Mouse (Mus musculus): ENCODE results near the gene Tmem45a. TPM values are rescaled to one million over a fixed set of nuclear protein-coding genes. Genes with fewer than 3 reads are reported as not detected.
A peak's percentile ranks its signal among the peaks of the same experiment; 100 is the strongest.

Tmem45a gene
- polyA plus RNA-seq, 1 experiment from 2014 or later = 0.89 TPM

- Histone ChIP-seq H3K4me3 (ENCODE audit: low read depth, low read length) (no peak overlapping the region), H3K4me1 (ENCODE audit: control insufficient read depth, low read depth, low read length) (no peaks in the 10 kb centered on the region), H3K9me3 (replicated peaks; ENCODE audit: control insufficient read depth, low read length) (no peaks in the 10 kb centered on the region), H3K27me3 (ENCODE audit: control insufficient read depth, insufficient read depth, low read depth, low read length) (no peaks in the 10 kb centered on the region), H3K36me3 (ENCODE audit: control insufficient read depth, insufficient read depth) (no peaks in the 10 kb centered on the region), H3K9ac (ENCODE audit: low read depth, low read length) (no peak overlapping the region), H3K4me2 (ENCODE audit: low read depth, low read length) (no peak overlapping the region), H3K27ac (ENCODE audit: low read length) (no peak overlapping the region)
- ATAC-seq (ENCODE audit: low read depth) = no peak
- WGBS (ENCODE audit: insufficient replicate concordance) = 25% methylated on average over 2 of the region's 2 CpGs
Measured at GRCm38 (mm10) chr16:56873410-56873809, 12.6 kb downstream of the Tmem45a start.

GRCm38 (mm10) chr16:56870458-56870857 is 15.5 kb downstream of the Tmem45a start:
- Histone ChIP-seq H3K9me3 (replicated peaks; ENCODE audit: control insufficient read depth, low read length) (no peaks in the 10 kb centered on the region), H3K36me3 (ENCODE audit: control insufficient read depth, insufficient read depth) (no peaks in the 10 kb centered on the region), H3K27ac (ENCODE audit: low read length) (no peak overlapping the region), H3K9ac (ENCODE audit: low read depth, low read length) (no peak overlapping the region), H3K4me1 (ENCODE audit: control insufficient read depth, low read depth, low read length) (no peaks in the 10 kb centered on the region), H3K4me2 (ENCODE audit: low read depth, low read length) (no peak overlapping the region), H3K27me3 (ENCODE audit: control insufficient read depth, insufficient read depth, low read depth, low read length) (no peaks in the 10 kb centered on the region), H3K4me3 (ENCODE audit: low read depth, low read length) (no peak overlapping the region)
- WGBS (ENCODE audit: insufficient replicate concordance) = 56% methylated on average over 3 of the region's 3 CpGs
- no peak for ATAC-seq (ENCODE audit: low read depth)

GRCm38 (mm10) chr16:56868361-56868760 is 17.6 kb downstream of the Tmem45a start:
- no peaks in the 10 kb centered on the region for H3K36me3 ChIP-seq (ENCODE audit: control insufficient read depth, insufficient read depth)
- H3K4me1 ChIP-seq (ENCODE audit: control insufficient read depth, low read depth, low read length) = no peaks in the 10 kb centered on the region
- WGBS (ENCODE audit: insufficient replicate concordance) = 54% methylated on average over 5 of the region's 5 CpGs
- ATAC-seq (ENCODE audit: low read depth) = no peak
- H3K9ac ChIP-seq (ENCODE audit: low read depth, low read length) = no peak overlapping the region
- H3K27me3 ChIP-seq (ENCODE audit: control insufficient read depth, insufficient read depth, low read depth, low read length) = no peaks in the 10 kb centered on the region
- H3K4me2 ChIP-seq (ENCODE audit: low read depth, low read length) = no peak overlapping the region
- no peak overlapping the region for H3K4me3 ChIP-seq (ENCODE audit: low read depth, low read length)
- H3K27ac ChIP-seq (ENCODE audit: low read length) = no peak overlapping the region
- H3K9me3 ChIP-seq (replicated peaks; ENCODE audit: control insufficient read depth, low read length) = no peaks in the 10 kb centered on the region

DNA sequence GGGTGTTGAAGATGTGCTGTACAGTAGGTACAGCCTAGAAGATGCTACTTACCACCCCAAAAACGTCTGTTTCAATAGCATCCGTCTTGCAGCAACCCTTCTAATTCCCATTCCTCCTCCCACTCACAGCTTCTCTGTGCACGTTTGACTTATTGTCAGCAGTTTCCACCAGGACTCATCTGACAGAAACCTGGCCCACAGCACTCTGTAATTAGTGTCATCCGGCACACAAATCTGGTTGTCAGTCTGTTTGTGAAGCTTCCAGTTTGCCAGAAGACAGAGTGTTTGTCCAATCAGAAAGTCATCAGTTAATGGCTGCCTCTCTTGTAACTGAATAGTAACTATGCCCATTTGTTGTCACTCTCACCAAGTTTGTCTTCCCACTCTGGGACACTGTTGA is 18.4 kb downstream of the Tmem45a start:
- 59% methylated on average over 4 of the region's 4 CpGs for WGBS (ENCODE audit: insufficient replicate concordance)
- Histone ChIP-seq H3K36me3 (ENCODE audit: control insufficient read depth, insufficient read depth) (no peaks in the 10 kb centered on the region), H3K9ac (ENCODE audit: low read depth, low read length) (no peak overlapping the region), H3K4me3 (ENCODE audit: low read depth, low read length) (no peak overlapping the region), H3K4me1 (ENCODE audit: control insufficient read depth, low read depth, low read length) (no peaks in the 10 kb centered on the region), H3K9me3 (replicated peaks; ENCODE audit: control insufficient read depth, low read length) (no peaks in the 10 kb centered on the region), H3K4me2 (ENCODE audit: low read depth, low read length) (no peak overlapping the region), H3K27me3 (ENCODE audit: control insufficient read depth, insufficient read depth, low read depth, low read length) (no peaks in the 10 kb centered on the region), H3K27ac (ENCODE audit: low read length) (no peak overlapping the region)
- no peak for ATAC-seq (ENCODE audit: low read depth)

- no peak for ATAC-seq (ENCODE audit: low read depth)
- H3K27me3 ChIP-seq (ENCODE audit: control insufficient read depth, insufficient read depth, low read depth, low read length) = no peaks in the 10 kb centered on the region
- H3K4me1 ChIP-seq (ENCODE audit: control insufficient read depth, low read depth, low read length) = no peaks in the 10 kb centered on the region
- H3K36me3 ChIP-seq (ENCODE audit: control insufficient read depth, insufficient read depth) = no peaks in the 10 kb centered on the region
- WGBS (ENCODE audit: insufficient replicate concordance) = 59% methylated on average over 10 of the region's 10 CpGs
- H3K9me3 ChIP-seq (replicated peaks; ENCODE audit: control insufficient read depth, low read length) = no peaks in the 10 kb centered on the region
- H3K4me2 ChIP-seq (ENCODE audit: low read depth, low read length) = no peak overlapping the region
- H3K27ac ChIP-seq (ENCODE audit: low read length) = no peak overlapping the region
- H3K9ac ChIP-seq (ENCODE audit: low read depth, low read length) = no peak overlapping the region
- no peak overlapping the region for H3K4me3 ChIP-seq (ENCODE audit: low read depth, low read length)
Measured at GRCm38 (mm10) chr16:56852841-56853587, 33.0 kb downstream of the Tmem45a start.

GRCm38 (mm10) chr16:56842988-56843387 is 43.0 kb downstream of the Tmem45a start:
- Histone ChIP-seq H3K9ac (ENCODE audit: low read depth, low read length) (no peak overlapping the region), H3K27ac (ENCODE audit: low read length) (no peak overlapping the region), H3K4me1 (ENCODE audit: control insufficient read depth, low read depth, low read length) (no peaks in the 10 kb centered on the region), H3K9me3 (replicated peaks; ENCODE audit: control insufficient read depth, low read length) (no peaks in the 10 kb centered on the region), H3K4me3 (ENCODE audit: low read depth, low read length) (no peak overlapping the region), H3K27me3 (ENCODE audit: control insufficient read depth, insufficient read depth, low read depth, low read length) (no peaks in the 10 kb centered on the region), H3K36me3 (ENCODE audit: control insufficient read depth, insufficient read depth) (no peaks in the 10 kb centered on the region), H3K4me2 (ENCODE audit: low read depth, low read length) (no peak overlapping the region)
- no peak for ATAC-seq (ENCODE audit: low read depth)
- 39% methylated on average over 5 of the region's 5 CpGs for WGBS (ENCODE audit: insufficient replicate concordance)

- Histone ChIP-seq H3K4me2 (ENCODE audit: low read depth, low read length) (no peak overlapping the region), H3K4me1 (ENCODE audit: control insufficient read depth, low read depth, low read length) (no peaks in the 10 kb centered on the region), H3K36me3 (ENCODE audit: control insufficient read depth, insufficient read depth) (no peaks in the 10 kb centered on the region), H3K27me3 (ENCODE audit: control insufficient read depth, insufficient read depth, low read depth, low read length) (no peaks in the 10 kb centered on the region), H3K9me3 (replicated peaks; ENCODE audit: control insufficient read depth, low read length) (no peaks in the 10 kb centered on the region), H3K4me3 (ENCODE audit: low read depth, low read length) (no peak overlapping the region), H3K9ac (ENCODE audit: low read depth, low read length) (no peak overlapping the region), H3K27ac (ENCODE audit: low read length) (no peak overlapping the region)
- no peak for ATAC-seq (ENCODE audit: low read depth)
- 70% methylated on average over 1 of the region's 1 CpGs for WGBS (ENCODE audit: insufficient replicate concordance)
Measured at GRCm38 (mm10) chr16:56833312-56833711, 52.7 kb downstream of the Tmem45a start.

DNA sequence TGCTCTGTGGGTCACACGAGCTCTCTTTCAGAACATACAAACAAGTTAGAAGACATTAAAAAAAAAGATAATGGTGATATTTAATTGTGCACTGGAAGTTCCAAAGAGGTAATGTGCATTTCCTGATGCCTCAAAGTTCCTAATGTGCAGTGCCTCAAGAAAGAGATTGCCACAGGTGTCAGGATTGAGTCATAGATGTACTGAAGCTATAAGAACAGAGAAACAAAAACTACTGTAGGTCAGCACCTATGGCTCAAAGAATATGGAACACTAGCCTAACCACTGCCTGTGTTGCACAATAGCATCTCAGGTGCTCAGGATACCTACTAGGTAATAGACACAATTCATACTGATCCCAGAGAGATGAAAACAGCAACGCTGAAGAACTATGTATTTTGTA is 54.0 kb downstream of the Tmem45a start:
- no peak overlapping the region for H3K9ac ChIP-seq (ENCODE audit: low read depth, low read length)
- no peaks in the 10 kb centered on the region for H3K4me1 ChIP-seq (ENCODE audit: control insufficient read depth, low read depth, low read length)
- no peak overlapping the region for H3K27ac ChIP-seq (ENCODE audit: low read length)
- H3K36me3 ChIP-seq (ENCODE audit: control insufficient read depth, insufficient read depth) = no peaks in the 10 kb centered on the region
- H3K4me2 ChIP-seq (ENCODE audit: low read depth, low read length) = no peak overlapping the region
- 63% methylated on average over 2 of the region's 2 CpGs for WGBS (ENCODE audit: insufficient replicate concordance)
- H3K9me3 ChIP-seq (replicated peaks; ENCODE audit: control insufficient read depth, low read length) = no peaks in the 10 kb centered on the region
- no peak overlapping the region for H3K4me3 ChIP-seq (ENCODE audit: low read depth, low read length)
- no peak for ATAC-seq (ENCODE audit: low read depth)
- H3K27me3 ChIP-seq (ENCODE audit: control insufficient read depth, insufficient read depth, low read depth, low read length) = no peaks in the 10 kb centered on the region

GRCm38 (mm10) chr16:56801370-56802109 is 84.4 kb downstream of the Tmem45a start:
- WGBS (ENCODE audit: insufficient replicate concordance) = 25% methylated on average over 6 of the region's 6 CpGs
- Histone ChIP-seq H3K9me3 (replicated peaks; ENCODE audit: control insufficient read depth, low read length) (no peaks in the 10 kb centered on the region), H3K4me3 (ENCODE audit: low read depth, low read length) (no peak overlapping the region), H3K36me3 (ENCODE audit: control insufficient read depth, insufficient read depth) (no peaks in the 10 kb centered on the region), H3K4me1 (ENCODE audit: control insufficient read depth, low read depth, low read length) (peaks cover 15% of the 10 kb centered on the region), H3K27ac (ENCODE audit: low read length) (peak overlapping the region; percentile 41), H3K27me3 (ENCODE audit: control insufficient read depth, insufficient read depth, low read depth, low read length) (no peaks in the 10 kb centered on the region), H3K9ac (ENCODE audit: low read depth, low read length) (no peak overlapping the region), H3K4me2 (ENCODE audit: low read depth, low read length) (0 out of 2 replicates have a peak overlapping the region, but pooled peaks have one; percentile 5)
- ATAC-seq (ENCODE audit: low read depth) = peak; percentile 94
